Mouse (Mus musculus) stomach, postnatal 0 days (tissue): Measurements from ENCODE around the gene Dcaf8.

Experiments used
- CTCF ChIP-seq: IDR thresholded peaks from 2 replicates; pipeline ENCODE4 v1.5.1; 2016; ENCODE audit warnings: antibody characterized with exemption, low read depth, mild to moderate bottlenecking, moderate library complexity
- EP300 ChIP-seq: optimal IDR thresholded peaks from 2 replicates; pipeline ENCODE3; 2016; ENCODE audit warnings: antibody characterized with exemption

- peak; percentile 31 for TF ChIP-seq CTCF
- no peak for TF ChIP-seq EP300
These were observed 42.8 kb upstream of the Dcaf8 start for GRCm38 (mm10) chr1:172105101-172105500.
